Mouse (Mus musculus) kidney, embryonic 14.5 days (tissue): ENCODE data around the gene Apold1. TPM values are rescaled to one million over a fixed set of nuclear protein-coding genes. Genes with fewer than 3 reads are reported as not detected.

Source experiments
- ATAC-seq: fragments of 200-750 bp; cut with Nextera tagmentation; 2 replicates; pipeline ENCODE4 v1.8.0; 2017; ENCODE audit warnings: moderate number of reproducible peaks, mild to moderate bottlenecking, moderate TSS enrichment, moderate library complexity; ENCODE audit not compliant: low FRiP score, low TSS enrichment
- H3K27ac ChIP-seq: fragments of 300-500 bp; sonication (generic); 2 replicates; pipeline ENCODE4 v1.5.1; 2014; ENCODE audit warnings: low read depth, mild to moderate bottlenecking, low read length, moderate library complexity, mixed read lengths
- H3K27me3 ChIP-seq: fragments of 300-500 bp; sonication (generic); 2 replicates; pipeline ENCODE4 v1.6.1; 2014; ENCODE audit warnings: mild to moderate bottlenecking, low read length; ENCODE audit not compliant: control insufficient read depth, insufficient read depth
- H3K36me3 ChIP-seq: fragments of 300-500 bp; sonication (generic); 2 replicates; pipeline ENCODE4 v1.6.1; 2014; ENCODE audit warnings: low read length, mixed read lengths; ENCODE audit not compliant: control insufficient read depth, insufficient read depth
- H3K4me1 ChIP-seq: fragments of 300-500 bp; sonication (generic); 2 replicates; pipeline ENCODE4 v1.6.1; 2014; ENCODE audit warnings: low read length, mixed read lengths; ENCODE audit not compliant: control insufficient read depth, insufficient read depth
- H3K4me2 ChIP-seq: fragments of 300-500 bp; sonication (generic); replicated peaks from 2 replicates; pipeline ENCODE4 v1.6.1; 2014; ENCODE audit warnings: low read depth, mild to moderate bottlenecking, low read length
- H3K4me3 ChIP-seq: fragments of 300-500 bp; sonication (generic); 2 replicates; pipeline ENCODE4 v1.5.1; 2014; ENCODE audit warnings: mild to moderate bottlenecking, low read length
- H3K9ac ChIP-seq: fragments of 300-500 bp; sonication (generic); 2 replicates; pipeline ENCODE4 v1.6.1; 2014; ENCODE audit warnings: low read depth, mild to moderate bottlenecking, low read length, moderate library complexity
- H3K9me3 ChIP-seq: fragments of 300-500 bp; sonication (generic); 2 replicates; pipeline ENCODE4 v1.6.1; 2016; ENCODE audit warnings: low read length; ENCODE audit not compliant: control insufficient read depth
- WGBS: fragments of 180-500 bp; shearing (Covaris S2); extraction: QIAGEN DNeasy Blood & Tissue Kit; methylation state at CpG from one replicate; pipeline ENCODE4 v1.1.7; 2014; 5-methylcytosine and 5-hydroxymethylcytosine counted together
- polyA plus RNA-seq: library from polyadenylated mRNA; unstranded; fragments of >200 nt; fragmentation: Nextera tagmentation; extraction: Ambion mirVana; gene quantifications from 2 replicates; pipeline ENCODE4 v1.2.1, GENCODE M21; 2014

Gene Apold1
- polyA plus RNA-seq, 1 experiment from 2014 or later, result 4.6 TPM

DNA sequence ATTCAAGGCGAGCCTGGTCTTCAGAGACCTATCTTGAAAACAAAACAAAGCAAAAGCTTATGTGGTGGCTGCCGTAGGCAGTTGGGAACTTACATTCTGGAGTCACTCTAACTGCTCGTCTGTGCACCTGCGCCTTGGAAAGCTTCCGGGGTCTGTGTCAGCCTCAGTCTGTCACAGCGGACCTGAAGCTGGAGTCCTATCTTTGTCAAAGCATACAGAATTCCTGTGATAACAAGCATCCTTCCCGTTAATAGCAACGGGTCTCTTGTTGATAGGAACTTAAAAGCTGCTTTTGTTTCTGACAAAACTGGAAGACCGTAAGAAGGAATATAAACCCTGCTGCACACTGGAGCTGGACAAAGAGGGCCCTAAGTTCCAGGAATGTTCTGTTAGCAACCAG lies 6.9 kb downstream of the Apold1 start:
- Histone ChIP-seq H3K36me3 (no peaks in the 10 kb centered on the region), H3K9me3 (no peaks in the 10 kb centered on the region), H3K27me3 (peaks cover 8% of the 10 kb centered on the region), H3K27ac (no peak overlapping the region), H3K4me2 (no peak overlapping the region), H3K9ac (no peak overlapping the region), H3K4me1 (no peaks in the 10 kb centered on the region), H3K4me3 (no peak overlapping the region)
- ATAC-seq, result no peak
- WGBS, result 81% methylated on average over 9 of the region's 9 CpGs

DNA sequence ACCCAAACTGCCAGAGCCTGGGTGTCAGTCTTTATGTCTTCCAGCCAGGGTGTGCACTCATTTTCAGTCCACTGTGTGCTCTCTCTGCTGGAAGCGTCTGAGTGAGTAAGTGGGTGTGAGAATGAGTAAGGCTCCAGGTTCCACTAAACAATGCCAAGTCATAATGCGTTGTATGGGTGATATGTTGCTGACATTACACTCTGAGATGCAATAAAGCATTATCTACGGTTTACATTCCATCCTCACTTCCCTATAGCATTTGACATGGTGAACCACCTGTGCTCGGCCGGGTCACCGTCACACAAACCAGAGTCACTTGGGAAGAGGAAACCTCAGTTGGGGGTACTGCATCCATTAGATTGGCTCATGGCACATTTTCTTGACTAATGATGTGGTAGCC lies 9.2 kb downstream of the Apold1 start:
- Histone ChIP-seq H3K27me3 (no peaks in the 10 kb centered on the region), H3K9ac (no peak overlapping the region), H3K4me2 (no peak overlapping the region), H3K4me3 (no peak overlapping the region), H3K4me1 (no peaks in the 10 kb centered on the region), H3K9me3 (no peaks in the 10 kb centered on the region), H3K36me3 (no peaks in the 10 kb centered on the region), H3K27ac (no peak overlapping the region)
- 89% methylated on average over 6 of the region's 6 CpGs for WGBS
- no peak for ATAC-seq

DNA sequence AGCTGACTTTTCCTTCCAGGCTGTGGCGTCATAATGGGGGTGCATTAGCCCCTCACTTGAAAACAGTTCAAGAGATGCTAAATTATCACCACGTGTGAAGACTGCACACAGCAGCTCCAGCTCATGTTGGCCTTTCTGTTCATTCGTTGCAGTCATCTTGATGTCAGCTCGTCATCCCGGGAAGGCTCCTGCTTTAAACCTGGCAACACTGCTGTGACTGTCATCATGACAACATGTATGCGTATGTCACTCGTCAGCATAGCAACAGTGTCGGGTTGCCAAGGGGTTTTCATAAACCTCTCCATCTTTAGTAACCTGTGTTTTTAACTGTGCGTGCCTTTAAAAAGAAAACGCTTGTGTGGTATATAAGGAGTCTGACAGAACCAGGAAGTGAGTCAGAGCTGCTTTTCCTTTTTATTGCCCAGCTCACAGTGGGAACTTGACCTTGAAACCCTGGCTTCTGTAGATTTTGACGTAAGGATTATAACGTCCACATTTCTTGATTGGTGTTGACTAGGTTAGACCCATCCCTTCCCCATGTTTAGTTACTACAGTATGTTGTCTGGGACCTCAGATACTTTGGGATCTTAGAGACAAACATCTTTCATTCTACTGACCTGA lies 12.6 kb downstream of the Apold1 start:
- WGBS, result 62% methylated on average over 12 of the region's 12 CpGs

DNA sequence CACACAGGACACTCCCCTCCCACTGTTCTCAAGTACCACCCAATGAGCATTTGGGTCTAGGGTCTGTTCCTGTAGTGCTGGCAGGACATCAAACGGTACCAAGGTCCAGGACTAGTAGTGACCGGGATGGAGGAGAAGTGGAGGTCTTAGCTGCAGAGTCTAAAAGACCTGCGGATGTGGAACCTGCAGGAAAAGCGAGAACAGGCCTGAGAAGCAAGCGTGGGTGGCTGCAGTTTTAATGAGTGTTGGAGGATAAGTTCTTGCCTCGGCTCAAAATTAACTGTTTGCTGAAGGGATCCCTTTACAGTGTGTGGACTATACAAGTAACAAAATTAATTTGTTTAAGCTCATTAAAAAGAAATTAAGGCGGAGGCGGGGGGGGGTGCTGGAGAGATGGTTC lies 13.5 kb downstream of the Apold1 start:
- Histone ChIP-seq H3K9me3 (no peaks in the 10 kb centered on the region), H3K27ac (no peak overlapping the region), H3K4me3 (no peak overlapping the region), H3K4me1 (no peaks in the 10 kb centered on the region), H3K4me2 (no peak overlapping the region), H3K36me3 (no peaks in the 10 kb centered on the region), H3K9ac (no peak overlapping the region), H3K27me3 (no peaks in the 10 kb centered on the region)
- WGBS, result 57% methylated on average over 8 of the region's 8 CpGs
- ATAC-seq, result peak; percentile 47; the same call in 1 of the 2 replicates

More for the DNA sequence above, 12.6 kb downstream of the Apold1 start:
- H3K27ac ChIP-seq, result no peak overlapping the region
- H3K4me1 ChIP-seq, result no peaks in the 10 kb centered on the region
- no peaks in the 10 kb centered on the region for H3K36me3 ChIP-seq
- H3K4me3 ChIP-seq, result no peak overlapping the region
- H3K4me2 ChIP-seq, result no peak overlapping the region
- H3K9ac ChIP-seq, result no peak overlapping the region
- ATAC-seq, result no peak
- no peaks in the 10 kb centered on the region for H3K9me3 ChIP-seq
- no peaks in the 10 kb centered on the region for H3K27me3 ChIP-seq

DNA sequence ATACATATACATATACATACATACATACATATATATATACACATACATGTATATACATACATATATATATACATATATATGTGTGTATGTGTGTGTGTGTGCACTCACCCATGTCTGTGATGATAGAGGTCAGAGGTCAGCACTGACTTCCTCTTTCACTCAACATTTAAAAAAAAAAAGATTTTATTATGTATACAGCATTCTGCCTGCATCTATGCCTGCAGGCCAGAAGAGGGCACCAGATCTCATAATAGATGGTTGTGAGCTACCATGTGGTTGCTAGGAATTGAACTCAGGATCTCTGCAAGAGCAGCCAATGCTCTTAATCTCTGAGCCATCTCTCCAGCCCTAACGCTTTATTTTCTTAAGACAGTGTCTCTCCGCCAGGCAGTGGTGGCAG lies 15.4 kb downstream of the Apold1 start:
- no peak for ATAC-seq

DNA sequence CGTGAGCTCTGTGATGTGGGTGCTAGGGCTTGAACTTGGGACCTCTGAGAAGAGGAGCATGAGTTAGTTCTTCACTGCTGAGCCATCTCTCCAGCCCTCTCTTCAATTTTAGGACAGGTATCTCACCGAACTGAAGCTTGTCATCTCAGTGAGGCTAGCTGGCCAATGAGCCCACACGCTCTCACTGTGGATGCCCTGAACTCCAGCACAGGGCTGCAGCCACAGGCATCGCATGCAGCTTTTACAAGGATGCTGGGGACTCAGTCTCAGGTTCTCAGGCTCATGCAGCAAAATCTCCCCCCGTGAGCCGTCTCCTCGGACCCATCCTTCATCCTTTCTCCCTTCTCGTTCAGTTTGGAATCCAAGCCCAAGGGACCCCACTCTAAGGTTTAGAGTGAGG lies 16.6 kb downstream of the Apold1 start:
- WGBS, result 64% methylated on average over 8 of the region's 8 CpGs
- ATAC-seq, result no peak

More for the DNA sequence above, 15.4 kb downstream of the Apold1 start:
- WGBS, result 93% methylated on average over 2 of the region's 2 CpGs
- Histone ChIP-seq H3K36me3 (no peaks in the 10 kb centered on the region), H3K9ac (no peak overlapping the region), H3K9me3 (no peaks in the 10 kb centered on the region), H3K27me3 (no peaks in the 10 kb centered on the region), H3K27ac (no peak overlapping the region), H3K4me3 (no peak overlapping the region), H3K4me1 (no peaks in the 10 kb centered on the region), H3K4me2 (no peak overlapping the region)

DNA sequence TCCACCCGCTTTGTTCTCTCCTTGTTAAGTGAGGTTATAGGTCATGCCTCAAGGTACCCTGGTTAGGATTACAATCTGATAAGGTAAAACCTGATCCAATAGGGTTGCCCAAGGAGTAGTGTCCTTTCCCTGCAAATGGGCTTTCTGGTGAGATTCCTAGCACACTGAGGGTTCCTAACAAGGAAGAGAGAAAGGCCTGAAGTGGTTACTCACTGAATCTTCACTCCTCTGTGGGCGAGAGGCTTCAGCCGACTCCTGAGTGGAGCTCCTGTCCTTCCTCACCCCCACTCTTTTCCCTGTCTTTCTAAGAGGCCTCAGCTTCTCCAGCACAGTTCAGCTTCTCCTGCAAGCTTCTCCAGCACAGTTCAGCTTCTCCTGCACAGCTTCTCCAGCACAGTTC lies 17.3 kb downstream of the Apold1 start:
- Histone ChIP-seq H3K9me3 (no peaks in the 10 kb centered on the region), H3K4me3 (no peak overlapping the region), H3K27me3 (no peaks in the 10 kb centered on the region), H3K9ac (no peak overlapping the region), H3K27ac (no peak overlapping the region), H3K4me2 (no peak overlapping the region), H3K36me3 (no peaks in the 10 kb centered on the region), H3K4me1 (no peaks in the 10 kb centered on the region)
- 53% methylated on average over 3 of the region's 3 CpGs for WGBS
- ATAC-seq, result no peak

More for the DNA sequence above, 16.6 kb downstream of the Apold1 start:
- H3K27ac ChIP-seq, result no peak overlapping the region
- no peaks in the 10 kb centered on the region for H3K4me1 ChIP-seq
- H3K27me3 ChIP-seq, result no peaks in the 10 kb centered on the region
- H3K9ac ChIP-seq, result no peak overlapping the region
- no peaks in the 10 kb centered on the region for H3K36me3 ChIP-seq
- H3K4me3 ChIP-seq, result no peak overlapping the region
- no peak overlapping the region for H3K4me2 ChIP-seq
- H3K9me3 ChIP-seq, result no peaks in the 10 kb centered on the region

DNA sequence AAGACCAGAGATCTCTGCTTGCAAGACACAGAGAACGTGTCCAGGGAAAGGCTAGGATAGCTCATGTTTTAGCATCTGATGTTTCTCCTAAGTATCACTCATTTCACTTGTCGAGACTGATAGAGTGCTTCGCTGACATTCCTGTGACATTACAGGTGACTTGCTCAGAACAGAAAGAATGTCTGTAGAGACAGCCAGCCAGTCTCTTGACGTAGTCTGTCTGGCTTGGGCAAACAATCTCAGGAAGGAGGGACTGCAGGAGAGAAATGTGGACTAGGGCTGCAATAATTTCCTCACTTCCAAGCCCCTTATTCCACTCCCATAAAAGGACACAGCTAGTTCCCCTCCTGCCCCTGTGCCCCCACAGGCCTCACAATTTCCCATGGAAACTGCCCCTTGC lies 18.8 kb downstream of the Apold1 start:
- whole genome bisulfite sequencing, result 52% methylated on average over 4 of the region's 4 CpGs
- ATAC-seq, result no peak
- no peak overlapping the region for H3K27ac ChIP-seq
- H3K4me2 ChIP-seq, result no peak overlapping the region
- no peaks in the 10 kb centered on the region for H3K36me3 ChIP-seq
- H3K9me3 ChIP-seq, result no peaks in the 10 kb centered on the region
- no peaks in the 10 kb centered on the region for H3K4me1 ChIP-seq
- H3K9ac ChIP-seq, result no peak overlapping the region
- H3K27me3 ChIP-seq, result no peaks in the 10 kb centered on the region
- no peak overlapping the region for H3K4me3 ChIP-seq

DNA sequence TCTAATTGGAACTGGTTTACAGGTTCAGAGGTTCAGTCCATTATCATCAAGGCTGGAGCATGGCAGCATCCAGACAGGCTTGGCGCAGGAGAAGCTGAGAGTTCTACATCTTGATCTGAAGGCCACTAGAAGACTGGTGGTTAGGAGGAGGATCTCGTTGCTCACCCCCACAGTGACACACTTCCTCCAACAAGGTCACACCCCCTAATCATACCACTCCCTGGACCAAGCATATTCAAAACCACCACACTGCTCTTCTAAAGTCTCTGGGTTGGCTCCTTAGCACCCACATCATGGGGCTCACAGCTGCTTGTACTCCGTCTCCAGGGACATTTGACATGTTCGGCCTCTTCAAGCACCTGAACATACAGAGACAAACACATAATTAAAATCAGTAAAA lies 20.5 kb downstream of the Apold1 start:
- Histone ChIP-seq H3K4me3 (no peak overlapping the region), H3K9ac (no peak overlapping the region), H3K27ac (no peak overlapping the region), H3K36me3 (no peaks in the 10 kb centered on the region), H3K27me3 (no peaks in the 10 kb centered on the region), H3K9me3 (no peaks in the 10 kb centered on the region), H3K4me2 (no peak overlapping the region), H3K4me1 (no peaks in the 10 kb centered on the region)
- no peak for ATAC-seq
- WGBS, result 86% methylated on average over 4 of the region's 4 CpGs
